Mouse (Mus musculus): ENCODE results near the gene Aasdh. TPM values are rescaled to one million over a fixed set of nuclear protein-coding genes. Genes with fewer than 3 reads are reported as not detected.
"Not testable (repeated sequence)": the region's sequence is repeated elsewhere in the genome, so short reads cannot be mapped to it uniquely, and the experiment has no call there.

Gene Aasdh
- 10 to 100 TPM in 1 of 2 experiments, 1 to 10 TPM in 1; 9.3 to 16.3 TPM for polyA plus RNA-seq (2017; shearing (Covaris generic))

DNA sequence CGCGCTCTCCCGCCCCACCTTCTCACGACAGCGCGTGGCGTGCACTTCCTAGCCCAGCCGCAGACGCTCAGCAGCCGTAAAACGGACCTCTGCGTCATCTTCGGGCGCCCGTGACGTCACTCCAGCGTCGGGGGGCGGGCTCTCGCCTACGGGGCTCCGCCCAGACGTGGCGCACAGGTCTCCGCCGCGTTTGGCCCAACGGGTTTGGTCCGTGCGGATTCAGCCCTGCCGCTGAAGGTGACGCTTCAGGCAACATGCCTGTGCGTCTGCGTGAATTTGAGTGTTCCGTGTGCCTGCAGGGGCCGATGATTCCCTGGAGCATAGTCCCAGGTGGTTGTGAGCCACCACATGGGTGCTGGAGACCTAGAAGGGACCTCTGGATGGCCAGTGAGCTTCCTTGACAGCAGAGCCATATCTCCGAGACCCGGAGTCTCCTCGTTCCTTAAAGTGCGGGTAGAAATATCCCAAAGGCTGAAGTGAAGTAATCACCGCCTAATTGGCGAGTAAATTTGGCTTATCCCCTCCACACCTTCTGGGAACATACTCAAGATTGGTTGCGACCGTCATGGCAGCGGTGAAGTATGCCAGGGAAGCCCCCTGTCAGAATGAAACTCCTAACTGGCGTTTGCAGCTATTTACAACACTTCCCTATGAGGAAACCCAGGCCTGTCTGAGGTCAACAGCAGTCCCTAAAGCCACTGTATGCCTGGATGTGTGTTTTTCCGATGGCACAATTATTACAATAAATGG is at the start of gene Aasdh:
Gene Aasdh, minus strand, starts transcription at position 110 of the 750 bp plus-strand sequence.
- ATAC-seq: peak; percentile 97

DNA sequence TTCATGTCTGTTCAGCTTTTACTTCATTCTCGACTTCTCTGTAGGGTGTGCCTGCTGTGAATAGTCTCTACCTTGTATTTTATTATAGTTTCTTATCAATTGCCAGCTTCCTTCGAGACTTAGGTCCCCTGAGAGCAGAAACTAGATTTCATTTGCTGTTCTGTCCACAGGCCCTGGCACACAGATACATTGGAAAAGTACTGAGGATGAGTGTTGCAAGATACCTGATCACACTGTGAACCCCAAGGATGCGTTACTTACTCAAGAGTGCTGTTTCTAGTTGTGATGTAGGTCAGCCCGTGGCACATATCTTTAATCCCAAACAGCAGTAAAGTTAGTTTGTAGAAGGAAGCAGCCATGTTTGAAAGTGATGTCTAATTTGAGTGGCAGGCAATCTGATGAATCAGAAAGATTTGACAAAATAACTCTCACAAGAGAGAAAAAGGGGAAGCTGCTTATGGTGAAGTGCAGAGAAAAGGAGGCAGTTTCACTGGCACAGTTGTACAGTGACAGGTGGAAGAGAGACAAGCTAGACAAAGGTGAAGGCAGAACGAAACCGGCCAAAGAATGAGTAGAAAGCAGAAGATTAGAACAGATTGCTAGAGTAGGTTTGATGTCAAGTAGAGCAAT is 49.1 kb upstream of the Aasdh start:
- no peak for ATAC-seq

DNA sequence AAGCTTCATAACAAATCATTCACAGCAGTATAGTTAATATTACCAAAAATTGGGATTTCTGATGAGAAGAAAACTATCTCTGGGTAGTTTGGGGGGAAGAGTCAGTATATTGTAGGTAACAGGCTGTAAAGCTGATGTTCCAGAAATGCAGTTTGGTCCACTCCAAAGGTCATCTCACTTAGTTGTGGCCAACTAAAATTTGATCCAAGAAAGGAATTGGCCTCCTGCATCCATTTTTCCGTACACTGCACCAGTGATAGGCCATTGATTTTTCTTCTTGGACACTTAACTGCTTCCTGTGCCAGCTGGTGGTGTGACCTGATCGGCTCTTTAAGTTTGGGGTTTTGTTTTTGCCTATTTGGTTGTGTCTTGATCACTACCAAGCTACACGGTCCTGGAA is 48.5 kb upstream of the Aasdh start:
- no peak for ATAC-seq

DNA sequence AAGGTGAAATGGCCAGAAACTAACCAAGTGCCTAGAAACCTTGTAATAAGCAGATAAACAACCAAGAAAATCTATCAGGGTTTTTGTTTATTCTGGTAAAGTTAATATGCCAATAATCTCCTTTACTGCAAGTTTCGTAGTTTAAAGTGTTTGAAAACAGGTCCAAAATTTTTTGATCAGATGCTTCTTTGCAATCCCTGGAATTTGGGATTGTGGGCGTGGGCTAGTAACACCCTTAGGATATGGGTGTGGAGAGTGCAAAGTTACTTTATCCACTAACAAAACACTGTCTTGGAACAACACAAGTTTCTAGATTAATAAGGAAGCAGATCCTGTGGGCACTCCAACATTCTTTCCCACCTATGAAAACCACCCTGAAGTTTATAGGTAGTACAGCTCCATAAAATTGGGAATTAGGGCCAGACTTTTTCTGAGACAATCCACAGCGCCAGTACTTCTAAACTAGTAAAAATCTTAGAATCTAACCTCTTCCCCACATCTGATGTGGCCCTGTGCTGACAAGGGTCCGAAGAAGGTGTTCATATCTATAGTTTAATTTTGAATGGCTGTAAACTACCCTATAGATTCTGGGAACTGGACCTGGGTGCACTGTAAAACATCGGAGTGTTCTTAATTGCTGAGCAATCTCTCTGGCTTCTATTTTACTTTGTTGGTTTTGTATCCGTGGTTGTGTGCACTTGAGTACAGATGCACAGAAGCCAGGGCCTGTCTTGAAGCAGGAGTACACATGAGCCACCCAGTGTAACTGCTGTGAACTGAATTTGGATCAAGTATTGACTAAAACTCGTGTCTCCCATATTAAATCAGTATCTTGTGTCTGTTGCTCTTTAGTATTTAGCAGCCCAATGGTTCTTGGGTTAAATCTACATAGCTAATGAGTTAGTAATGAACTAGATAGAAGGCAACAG is 47.1 kb upstream of the Aasdh start:
- ATAC-seq: no peak

DNA sequence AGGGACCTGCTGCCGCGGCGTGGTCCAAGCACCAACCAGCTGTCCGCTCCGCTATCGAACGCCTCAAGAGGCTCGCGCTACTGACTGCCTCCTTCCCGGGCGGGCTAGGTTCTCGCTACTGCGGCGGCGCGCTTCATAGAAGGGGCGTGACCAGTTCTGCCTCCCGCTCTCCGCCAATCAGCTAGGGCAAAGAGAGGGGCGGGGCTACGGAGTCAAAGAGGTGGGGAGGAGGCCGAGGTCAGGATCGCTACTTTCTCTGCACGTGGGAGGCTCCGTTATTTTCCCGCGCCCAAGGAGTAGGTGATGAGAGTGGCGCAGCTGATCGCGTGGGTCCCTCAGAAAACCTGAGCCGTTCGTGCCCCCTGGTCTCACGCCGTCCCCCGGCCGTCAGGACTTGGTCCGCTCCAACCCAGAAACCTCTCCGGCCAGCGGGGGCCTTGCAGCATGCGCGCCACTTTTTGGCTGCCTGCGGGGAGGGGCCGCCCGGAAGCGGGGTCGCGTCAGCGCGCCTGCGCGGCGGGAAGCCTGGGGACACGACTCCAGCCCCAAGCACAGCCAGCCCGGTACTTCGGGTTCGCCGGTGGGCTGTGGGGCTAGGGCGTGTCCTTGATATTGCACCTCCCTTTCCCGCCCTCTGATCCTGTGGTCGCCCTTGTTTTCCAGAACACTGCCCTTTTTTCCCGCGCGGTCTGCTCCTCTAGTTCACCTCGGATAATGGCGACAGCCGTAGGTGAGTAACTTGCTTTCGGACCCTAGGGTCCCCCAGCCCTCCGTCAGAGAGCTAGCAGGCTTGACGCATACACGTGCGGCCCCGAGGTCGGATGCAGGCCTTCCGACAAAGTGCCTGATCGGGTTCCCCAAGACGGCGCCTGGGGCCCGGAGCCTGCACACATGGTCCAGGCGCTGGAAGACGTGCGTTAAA is 46.1 kb upstream of the Aasdh start, which contains the start of the genes Paics and Ppat:
Gene Paics, plus strand, starts transcription at position 202 of the 922 bp plus-strand sequence.
Gene Ppat, minus strand, starts transcription at position 473 of the 922 bp plus-strand sequence.
- peak; percentile 90 for ATAC-seq

DNA sequence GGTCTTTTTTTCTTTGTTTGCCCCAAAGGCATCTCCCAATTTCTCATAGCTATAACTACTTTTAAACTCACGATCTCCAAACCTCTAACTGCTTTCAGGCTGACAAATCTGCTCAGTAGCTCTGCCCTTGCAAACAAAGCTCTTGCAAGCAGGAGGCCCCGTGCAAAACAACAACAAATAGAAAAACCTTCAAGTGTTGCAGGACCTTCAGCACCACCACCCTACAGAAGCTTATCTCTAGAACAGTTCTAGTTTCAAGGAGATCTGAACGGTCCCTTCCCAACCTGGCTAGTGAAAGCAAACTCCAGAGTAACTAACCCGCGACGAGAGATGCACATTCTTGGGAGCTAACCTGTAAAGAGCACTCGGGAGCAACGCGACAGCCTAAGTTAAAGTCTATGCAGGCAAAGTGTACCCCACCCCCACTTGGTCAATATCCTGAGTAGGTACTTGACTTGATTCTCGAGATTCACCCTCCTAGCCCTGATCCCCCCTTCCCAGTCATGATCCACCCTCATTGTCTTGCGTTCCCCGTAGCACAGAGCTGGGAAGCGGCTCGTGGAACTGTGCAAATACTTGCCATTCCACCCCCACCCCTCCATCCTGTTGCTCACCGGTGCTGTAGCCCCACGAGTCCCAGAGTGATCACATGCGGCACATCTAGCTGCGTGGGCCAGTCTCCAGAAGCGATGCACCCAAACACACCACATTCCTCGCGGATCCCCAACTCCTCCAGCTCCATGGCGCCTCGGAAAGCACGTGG is 45.2 kb upstream of the Aasdh start:
- peak; percentile 41 for ATAC-seq

DNA sequence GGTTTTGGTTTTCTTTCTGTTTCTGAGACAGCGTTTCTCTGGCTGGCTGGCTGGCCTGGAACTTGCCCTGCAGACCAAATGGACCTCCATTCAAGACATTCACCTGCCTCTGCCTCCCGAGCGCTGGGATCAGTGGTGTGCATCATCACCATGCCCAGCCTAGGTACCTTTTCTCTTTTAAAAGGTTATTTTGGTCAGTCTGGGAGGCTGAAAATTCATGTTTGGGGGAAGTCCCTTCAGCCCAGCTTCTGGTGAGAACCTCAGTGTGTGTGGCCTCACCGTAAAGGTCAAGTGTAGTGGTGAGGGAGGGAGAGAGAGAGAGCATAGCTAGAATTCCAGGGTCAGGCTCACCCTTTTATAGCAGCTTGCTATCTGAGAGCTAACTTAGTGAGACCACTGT is 42.4 kb upstream of the Aasdh start:
- ATAC-seq: no peak

DNA sequence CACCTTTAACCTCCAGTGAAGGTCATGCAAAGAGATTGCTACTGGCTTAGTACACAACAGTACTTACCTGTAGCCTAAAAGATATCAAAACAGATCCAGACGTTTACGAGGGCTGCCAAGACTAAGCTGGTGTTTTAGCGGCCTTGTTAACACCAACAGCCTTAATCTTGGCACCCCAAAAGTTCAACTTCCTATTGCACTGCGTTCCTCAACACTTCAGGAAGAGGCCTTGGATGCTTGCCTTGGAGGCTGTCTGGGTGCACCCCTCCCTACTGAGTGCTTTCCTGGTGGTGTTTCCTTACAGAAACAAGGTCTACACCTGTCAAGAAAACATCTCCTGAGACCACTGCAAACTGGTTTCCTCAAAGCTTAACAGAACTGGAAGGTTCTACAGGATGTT is 41.8 kb upstream of the Aasdh start:
- ATAC-seq: no peak

DNA sequence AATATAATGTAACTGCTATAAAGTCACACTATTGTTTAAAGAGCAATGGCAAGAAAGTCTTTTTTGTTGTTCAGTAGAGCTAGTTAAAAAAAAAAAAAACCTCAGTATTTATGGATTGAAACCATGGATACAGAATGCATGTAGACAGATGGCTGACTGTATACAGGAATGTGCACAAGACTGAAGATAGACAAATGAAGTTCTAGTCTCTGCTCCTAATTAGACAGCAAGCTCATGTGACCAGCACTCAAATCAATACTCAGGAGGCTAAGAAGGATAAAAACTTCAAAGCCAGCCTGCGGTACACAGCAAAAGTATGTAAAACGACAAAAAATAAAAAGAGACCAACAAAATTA is 40.3 kb upstream of the Aasdh start:
- ATAC-seq: no peak

DNA sequence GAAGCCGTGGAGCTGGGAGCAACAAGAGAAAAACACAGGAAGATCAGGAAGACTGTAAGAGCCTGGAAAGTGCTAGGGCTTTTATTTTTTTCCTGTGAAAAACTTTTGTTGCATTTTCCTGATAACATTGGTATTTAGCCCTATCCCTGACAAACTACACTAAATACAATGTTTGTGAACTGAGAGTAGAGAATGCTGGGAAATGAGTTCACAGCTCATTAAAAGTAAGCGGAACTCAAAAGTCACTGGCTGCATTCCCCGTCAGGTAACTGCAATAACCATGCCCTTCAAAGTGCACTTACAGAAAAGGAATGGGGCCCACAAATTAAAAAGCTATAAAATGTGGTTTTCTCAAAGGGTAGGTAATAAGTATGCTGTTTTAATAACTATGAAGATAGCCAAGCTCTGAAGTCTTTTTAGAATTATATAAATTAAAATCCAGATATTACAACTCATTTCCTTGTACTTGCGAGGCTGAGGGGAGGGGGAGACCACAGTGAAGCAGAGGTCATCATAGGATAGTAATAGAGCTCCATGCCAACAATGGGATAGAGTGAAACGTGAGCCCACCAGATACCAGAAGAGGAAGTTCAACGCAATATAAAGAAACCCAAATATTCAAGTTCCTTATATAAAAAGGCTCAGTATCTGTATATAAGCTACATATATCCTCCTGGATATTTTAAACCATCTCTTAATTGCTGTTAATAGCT is 39.8 kb upstream of the Aasdh start:
- no peak for ATAC-seq

DNA sequence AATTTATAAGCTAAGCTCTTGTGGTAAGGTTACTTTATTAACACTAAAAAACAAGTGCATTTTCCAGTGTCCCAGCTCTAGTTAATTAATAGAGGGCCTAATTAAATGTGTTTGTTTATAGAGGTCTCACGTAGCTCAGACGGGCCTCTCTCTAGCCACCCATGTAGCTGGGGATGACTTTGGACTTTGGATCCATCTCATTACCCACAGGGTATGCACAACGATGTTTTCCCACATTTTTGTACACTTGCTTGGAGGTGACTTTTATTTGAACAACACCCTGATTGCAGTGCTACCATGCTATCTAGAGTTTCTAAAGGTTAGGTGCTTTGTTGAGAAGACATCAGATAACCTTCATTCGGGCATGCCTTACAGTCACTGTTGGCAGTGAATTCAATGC is 37.2 kb upstream of the Aasdh start:
- no peak for ATAC-seq

DNA sequence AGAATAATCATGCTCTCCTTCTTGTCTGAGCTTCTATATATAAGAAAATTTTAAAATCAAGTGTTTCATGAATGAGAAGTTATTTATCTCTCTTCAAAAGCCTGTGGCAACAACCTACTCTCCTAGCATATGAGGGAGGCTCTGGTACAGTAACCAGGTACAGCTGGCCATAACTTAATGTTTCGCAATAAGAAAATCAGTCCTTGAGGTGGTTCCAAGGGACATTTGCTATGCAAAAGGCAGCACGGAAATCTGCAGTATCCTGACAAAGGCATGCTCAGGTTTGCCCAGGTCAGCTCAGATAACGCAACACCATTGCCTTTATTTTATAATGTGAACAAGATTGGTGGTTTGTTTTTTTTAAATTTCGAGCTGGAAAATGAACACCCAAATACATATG is 36.7 kb upstream of the Aasdh start:
- no peak for ATAC-seq

DNA sequence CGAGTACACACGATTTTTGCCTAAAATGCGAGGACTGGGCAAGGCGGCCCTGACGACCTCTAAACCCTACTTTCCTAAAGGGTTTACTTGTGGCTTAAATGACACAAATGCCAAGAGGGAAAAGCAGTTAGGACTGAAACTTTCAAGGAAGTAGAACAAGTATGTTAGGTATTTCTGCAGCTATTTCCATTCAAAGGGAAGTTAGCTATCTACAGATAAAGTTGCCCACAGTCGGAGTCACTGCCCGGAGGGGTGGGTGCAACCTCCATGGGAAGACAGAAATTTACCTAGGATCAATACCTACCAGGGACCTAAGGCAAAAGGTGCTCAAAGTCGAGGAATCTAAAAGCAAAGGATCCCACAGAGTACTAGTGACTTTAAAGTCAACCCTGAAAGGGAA is 34.4 kb upstream of the Aasdh start:
- no peak for ATAC-seq

DNA sequence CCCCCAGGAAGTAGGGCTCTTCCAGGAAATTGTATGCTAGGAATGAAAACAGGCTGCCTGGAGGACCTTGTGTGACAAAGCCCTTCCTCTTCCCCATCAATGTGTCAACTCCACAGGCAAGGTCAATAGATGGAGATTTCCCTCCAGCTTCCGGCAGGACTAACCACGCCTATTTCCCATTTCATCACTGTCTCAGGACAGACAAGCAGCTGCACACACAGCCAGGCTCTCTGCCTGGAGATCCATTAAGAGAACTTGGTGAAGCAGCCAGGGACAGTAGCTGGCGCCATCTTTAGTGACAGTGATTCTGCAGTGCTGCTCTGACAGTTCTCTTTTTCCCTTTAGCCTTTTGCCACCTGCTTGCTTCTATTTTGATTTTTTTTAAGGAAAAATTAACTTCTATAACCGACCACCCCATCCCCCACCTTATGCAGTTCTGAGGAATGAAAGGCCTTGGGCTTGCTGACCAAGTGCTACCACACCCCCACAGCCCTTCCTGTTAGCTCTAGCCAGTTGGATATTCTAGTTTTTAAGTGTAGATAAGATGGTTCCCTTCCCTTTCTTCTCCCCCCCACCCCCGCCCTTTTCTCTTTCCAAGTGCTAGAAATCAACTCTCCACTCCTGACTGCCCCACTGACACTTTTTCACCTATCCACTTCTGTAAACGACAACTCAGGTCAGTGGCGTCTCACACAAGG is 24.0 kb upstream of the Aasdh start:
- ATAC-seq: no peak

DNA sequence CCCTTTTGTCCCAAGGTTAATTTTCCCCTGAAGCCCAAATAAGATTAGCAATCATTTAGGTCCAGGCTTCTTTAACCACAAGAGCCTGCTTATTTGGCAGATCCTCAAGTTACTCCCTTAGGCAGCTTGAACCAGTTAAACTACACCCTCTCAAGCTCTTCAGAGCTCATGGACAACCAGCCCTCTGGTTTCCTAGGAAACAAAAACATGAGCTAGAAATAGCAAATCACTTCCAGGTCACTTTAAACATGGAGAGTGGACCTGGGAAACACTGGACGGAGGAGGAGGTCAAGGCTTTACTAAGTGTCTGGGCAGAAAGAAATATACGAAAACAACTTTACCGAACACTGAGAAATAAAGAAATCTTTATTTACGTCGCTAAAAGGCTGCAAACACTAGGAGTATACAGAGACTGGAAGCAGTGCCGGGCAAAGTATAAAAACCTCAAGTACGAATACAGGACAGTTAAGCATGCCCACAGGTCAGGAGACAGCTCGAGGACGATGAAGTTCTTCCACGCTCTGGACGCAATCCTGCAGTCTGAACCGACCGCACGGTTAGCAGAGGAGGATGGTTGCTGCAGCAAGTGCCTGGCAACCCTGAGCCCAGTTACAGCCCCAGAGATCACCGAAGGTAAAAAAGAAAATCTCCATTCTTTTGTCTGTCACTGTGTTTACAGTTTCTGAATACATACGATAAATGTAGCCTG is 23.0 kb upstream of the Aasdh start:
- no peak for ATAC-seq

DNA sequence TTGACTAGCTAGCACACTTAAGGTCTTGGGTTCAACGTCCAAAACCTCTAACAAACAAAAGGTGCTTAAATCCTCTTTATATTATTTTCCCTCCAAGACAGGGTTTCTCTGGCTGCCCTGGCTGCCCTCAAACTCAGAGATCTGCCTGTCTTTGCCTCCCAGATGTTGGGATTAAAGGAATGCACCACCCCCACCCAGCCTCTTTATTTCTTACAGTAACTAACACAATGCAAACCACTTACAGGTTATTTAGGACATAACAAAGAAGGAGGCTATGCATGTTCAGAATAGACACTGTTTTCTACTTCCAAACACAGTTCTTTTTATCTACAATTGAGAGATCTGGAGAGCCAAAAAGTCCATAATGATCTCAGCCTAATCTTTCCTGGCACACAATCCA is 19.0 kb upstream of the Aasdh start:
- no peak for ATAC-seq

DNA sequence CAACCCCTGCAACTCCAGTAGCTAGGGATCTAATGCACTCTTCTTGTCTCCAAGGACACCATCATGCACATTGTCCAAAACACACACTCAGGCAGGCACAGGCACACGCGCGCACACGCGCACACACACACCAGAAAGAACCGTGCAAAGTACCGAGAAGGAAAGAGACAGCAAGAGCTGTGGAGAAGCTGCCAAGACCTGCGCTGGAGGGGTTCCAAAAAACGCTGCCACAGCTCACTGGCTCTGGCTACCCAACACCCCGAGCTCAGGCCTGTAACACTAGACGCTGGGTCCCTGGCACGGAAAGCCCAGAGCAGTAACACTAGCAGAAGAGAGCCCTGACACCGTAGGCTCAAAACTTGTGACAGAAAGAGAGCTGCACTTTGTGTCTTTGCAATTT is 18.1 kb upstream of the Aasdh start:
- no peak for ATAC-seq

DNA sequence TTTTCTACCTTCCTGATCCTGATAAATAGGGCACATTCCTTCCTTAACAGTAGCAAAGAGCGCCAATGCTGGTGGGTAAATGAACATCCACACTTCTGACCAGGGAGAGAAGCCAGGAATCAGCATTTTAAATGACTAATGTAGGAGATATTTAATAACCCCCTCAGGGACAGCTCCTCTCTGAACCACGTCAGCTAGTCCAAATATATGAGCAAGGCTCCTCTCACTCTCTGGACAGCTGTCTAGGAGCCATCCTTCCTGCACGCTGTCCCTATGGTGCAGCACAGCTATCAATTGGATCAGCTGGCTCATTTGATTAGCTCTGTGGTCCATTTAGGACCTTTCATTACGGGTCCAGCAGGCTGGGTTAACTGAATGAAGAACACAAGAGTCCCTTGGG is 17.5 kb upstream of the Aasdh start:
- no peak for ATAC-seq

DNA sequence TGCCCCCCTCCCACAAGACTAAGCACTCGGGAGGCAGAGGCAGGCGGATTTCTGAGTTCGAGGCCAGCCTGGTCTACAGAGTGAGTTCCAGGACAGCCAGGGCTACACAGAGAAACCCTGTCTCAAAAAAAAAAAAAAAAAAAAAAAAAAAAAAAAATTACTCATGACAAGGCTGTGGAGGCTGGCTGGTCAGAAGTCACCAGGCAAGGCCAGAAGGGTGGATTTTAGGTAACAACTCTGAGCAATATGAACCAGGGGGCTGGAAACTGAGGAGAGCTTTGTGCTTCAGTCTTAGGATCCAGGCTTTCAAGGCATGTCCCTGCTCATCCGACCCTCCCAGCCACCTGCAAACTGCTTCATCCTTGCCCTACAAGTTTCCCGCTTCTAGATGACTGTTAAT is 7.2 kb upstream of the Aasdh start:
- ATAC-seq: not testable (repeated sequence)
